Mouse (Mus musculus) limb, embryonic 12.5 days (tissue): ENCODE results near the gene Dapk2. TPM values are rescaled to one million over a fixed set of nuclear protein-coding genes. Genes with fewer than 3 reads are reported as not detected.

ENCODE experiments used
- ATAC-seq: fragments of 200-750 bp; cut with Nextera tagmentation; 2 replicates; pipeline ENCODE4 v1.8.0; 2017; ENCODE audit warnings: low read depth, moderate TSS enrichment; ENCODE audit not compliant: insufficient number of reproducible peaks, insufficient read depth, low FRiP score, low TSS enrichment
- H3K27ac ChIP-seq: fragments of 300-500 bp; sonication (generic); 2 replicates; pipeline ENCODE4 v1.5.1; 2016; ENCODE audit warnings: mild to moderate bottlenecking, moderate library complexity
- H3K27me3 ChIP-seq: fragments of 300-500 bp; sonication (generic); 2 replicates; pipeline ENCODE4 v1.6.1; 2016; ENCODE audit warnings: mild to moderate bottlenecking, moderate library complexity
- H3K36me3 ChIP-seq: fragments of 300-500 bp; sonication (generic); 2 replicates; pipeline ENCODE4 v1.6.1; 2016; ENCODE audit warnings: mild to moderate bottlenecking, moderate library complexity
- H3K4me1 ChIP-seq: fragments of 300-500 bp; sonication (generic); replicated peaks from 2 replicates; pipeline ENCODE4 v1.6.1; 2016
- H3K4me2 ChIP-seq: fragments of 300-500 bp; sonication (generic); 2 replicates; pipeline ENCODE4 v1.6.1; 2016; ENCODE audit warnings: mild to moderate bottlenecking, moderate library complexity
- H3K4me3 ChIP-seq: fragments of 300-500 bp; sonication (generic); replicated peaks from 2 replicates; pipeline ENCODE4 v1.5.1; 2016; ENCODE audit warnings: mild to moderate bottlenecking
- H3K9ac ChIP-seq: fragments of 300-500 bp; sonication (generic); replicated peaks from 2 replicates; pipeline ENCODE4 v1.6.1; 2016; ENCODE audit warnings: mild to moderate bottlenecking, moderate library complexity
- H3K9me3 ChIP-seq: fragments of 300-500 bp; sonication (generic); 2 replicates; pipeline ENCODE4 v1.6.1; 2016; ENCODE audit warnings: mild to moderate bottlenecking, moderate library complexity
- WGBS: fragments of 180-500 bp; shearing (Covaris S2); methylation state at CpG from one replicate; pipeline ENCODE4 v1.1.7; 2016; 5-methylcytosine and 5-hydroxymethylcytosine counted together
- polyA plus RNA-seq: library from polyadenylated mRNA; unstranded; fragments of >200 nt; fragmentation: Nextera tagmentation; extraction: Ambion mirVana; gene quantifications from 2 replicates; pipeline ENCODE4 v1.2.1, GENCODE M21; 2016

Gene Dapk2
- polyA plus RNA-seq, 1 experiment from 2014 or later = 5.2 TPM

- Histone ChIP-seq H3K36me3 (no peaks in the 10 kb centered on the region), H3K4me1 (peaks cover 24% of the 10 kb centered on the region), H3K27ac (peak overlapping the region; percentile 51; the same call in 1 of the 2 replicates), H3K9ac (no peak overlapping the region), H3K4me2 (no peak overlapping the region), H3K9me3 (no peaks in the 10 kb centered on the region), H3K27me3 (no peaks in the 10 kb centered on the region), H3K4me3 (no peak overlapping the region)
- WGBS = 72% methylated on average over 5 of the region's 5 CpGs
- ATAC-seq = no peak
These were observed 54.8 kb downstream of the Dapk2 start for GRCm38 (mm10) chr9:66212802-66213201.

DNA sequence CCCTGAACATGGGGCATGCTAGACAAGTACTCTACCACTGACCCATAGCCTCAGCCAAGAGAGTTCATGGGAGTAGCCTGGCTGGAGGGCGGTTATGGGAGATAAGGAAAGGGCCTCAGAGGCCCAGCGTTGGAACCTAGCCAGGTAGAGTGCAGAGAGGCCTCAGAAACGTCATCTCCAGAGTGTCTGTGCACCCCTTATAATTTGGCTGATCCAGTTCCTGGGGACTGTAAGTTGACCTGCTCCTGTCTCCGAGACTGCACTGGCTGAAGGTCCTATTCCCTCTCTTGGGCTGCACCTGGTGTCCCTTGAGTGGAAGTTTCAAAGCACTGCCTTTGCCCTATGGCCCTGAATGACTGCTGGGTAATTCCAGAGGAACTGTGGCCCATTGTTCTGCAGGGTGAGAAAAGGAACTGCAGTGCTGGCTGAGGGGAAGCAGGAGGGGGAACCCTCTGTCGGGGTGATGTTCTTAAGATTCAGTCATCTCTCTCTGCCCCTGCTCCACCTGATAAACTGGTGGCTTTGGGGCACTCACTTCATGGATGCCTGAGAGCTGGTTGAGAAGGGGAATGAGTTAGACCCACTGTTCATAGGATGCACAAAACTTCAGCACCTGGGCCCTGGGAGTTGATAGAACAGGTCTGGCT, 55.5 kb downstream of the Dapk2 start:
- H3K4me2 ChIP-seq = no peak overlapping the region
- H3K9me3 ChIP-seq = no peaks in the 10 kb centered on the region
- H3K27ac ChIP-seq = peak overlapping the region; percentile 51
- no peak overlapping the region for H3K9ac ChIP-seq
- 52% methylated on average over 5 of the region's 5 CpGs for WGBS
- H3K4me1 ChIP-seq = peaks cover 24% of the 10 kb centered on the region
- ATAC-seq = no peak; the same call in 1 of the 2 replicates
- H3K36me3 ChIP-seq = no peaks in the 10 kb centered on the region
- H3K4me3 ChIP-seq = no peak overlapping the region
- H3K27me3 ChIP-seq = no peaks in the 10 kb centered on the region

DNA sequence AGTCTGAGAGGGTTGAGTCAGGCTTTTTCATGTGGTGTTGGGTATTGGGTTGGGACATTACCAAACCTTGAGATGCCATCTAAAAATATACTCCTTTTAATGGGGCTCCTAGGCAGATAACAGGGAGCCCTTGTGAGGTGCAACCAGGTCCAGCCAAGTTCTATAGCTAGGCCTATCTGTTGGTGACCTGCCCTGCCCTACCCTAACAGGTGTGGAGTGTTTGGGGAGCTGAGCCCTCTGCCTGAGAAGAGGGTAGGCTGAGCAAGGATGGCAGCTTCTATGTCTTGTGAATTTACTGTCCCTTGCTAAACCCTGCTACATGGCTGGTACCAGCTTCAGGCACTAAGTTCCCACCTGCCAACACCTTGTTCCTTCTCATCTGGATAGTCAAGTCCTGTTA, 57.5 kb downstream of the Dapk2 start:
- Histone ChIP-seq H3K27ac (no peak overlapping the region), H3K9ac (no peak overlapping the region), H3K36me3 (no peaks in the 10 kb centered on the region), H3K27me3 (no peaks in the 10 kb centered on the region), H3K9me3 (no peaks in the 10 kb centered on the region), H3K4me3 (no peak overlapping the region), H3K4me2 (no peak overlapping the region), H3K4me1 (peaks cover 24% of the 10 kb centered on the region)
- ATAC-seq = no peak

- Histone ChIP-seq H3K9ac (no peak overlapping the region), H3K9me3 (no peaks in the 10 kb centered on the region), H3K27me3 (no peaks in the 10 kb centered on the region), H3K4me3 (no peak overlapping the region), H3K36me3 (no peaks in the 10 kb centered on the region), H3K4me1 (peaks cover 16% of the 10 kb centered on the region), H3K27ac (no peak overlapping the region), H3K4me2 (no peak overlapping the region)
- ATAC-seq = no peak
- 65% methylated on average over 4 of the region's 4 CpGs for WGBS
These were observed 59.9 kb downstream of the Dapk2 start for GRCm38 (mm10) chr9:66217970-66218369.

DNA sequence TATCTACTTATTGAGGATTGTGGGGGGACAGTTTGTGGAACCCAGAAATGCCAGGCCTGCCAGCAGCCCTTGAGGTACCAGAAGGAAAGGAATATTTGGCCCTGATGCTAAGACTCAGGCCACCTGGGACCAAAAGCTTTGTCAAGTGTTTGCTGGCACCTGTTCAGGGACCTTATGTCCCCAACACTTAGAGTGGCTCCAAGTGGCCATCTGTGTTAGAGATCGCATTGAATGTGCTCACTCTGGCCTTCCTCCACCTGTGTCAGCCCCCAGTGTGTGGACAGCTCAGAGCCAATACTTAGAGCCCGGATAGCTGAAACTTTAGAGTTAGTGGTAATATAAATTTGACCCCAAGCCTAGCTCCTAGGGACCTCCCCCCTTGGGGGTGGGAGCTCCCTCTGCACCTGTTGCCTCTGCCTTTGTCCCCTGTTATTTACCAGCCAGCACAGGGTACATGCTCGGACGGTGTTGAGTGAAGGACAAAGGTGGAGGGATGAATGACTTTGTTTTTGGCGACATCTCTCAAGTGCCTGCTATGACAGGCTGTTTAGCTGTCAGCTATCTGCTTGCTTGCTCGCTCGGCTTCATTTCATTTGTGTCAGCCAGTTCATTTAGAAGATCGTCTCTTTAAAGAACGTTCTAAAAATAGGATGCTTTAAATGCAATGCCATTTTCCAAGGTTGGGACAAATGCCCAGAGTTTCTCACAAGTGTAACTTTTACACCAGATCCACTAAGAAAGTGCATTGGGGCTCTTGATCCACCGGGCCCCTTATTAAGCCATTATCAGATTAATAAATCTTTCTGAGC, 61.1 kb downstream of the Dapk2 start:
- H3K9me3 ChIP-seq = no peaks in the 10 kb centered on the region
- no peak for ATAC-seq
- no peak overlapping the region for H3K9ac ChIP-seq
- H3K27ac ChIP-seq = no peak overlapping the region
- no peak overlapping the region for H3K4me2 ChIP-seq
- H3K4me3 ChIP-seq = no peak overlapping the region
- no peaks in the 10 kb centered on the region for H3K36me3 ChIP-seq
- H3K27me3 ChIP-seq = no peaks in the 10 kb centered on the region
- H3K4me1 ChIP-seq = peaks cover 7% of the 10 kb centered on the region; the same call in 1 of the 2 replicates
- 73% methylated on average over 10 of the region's 10 CpGs for WGBS

DNA sequence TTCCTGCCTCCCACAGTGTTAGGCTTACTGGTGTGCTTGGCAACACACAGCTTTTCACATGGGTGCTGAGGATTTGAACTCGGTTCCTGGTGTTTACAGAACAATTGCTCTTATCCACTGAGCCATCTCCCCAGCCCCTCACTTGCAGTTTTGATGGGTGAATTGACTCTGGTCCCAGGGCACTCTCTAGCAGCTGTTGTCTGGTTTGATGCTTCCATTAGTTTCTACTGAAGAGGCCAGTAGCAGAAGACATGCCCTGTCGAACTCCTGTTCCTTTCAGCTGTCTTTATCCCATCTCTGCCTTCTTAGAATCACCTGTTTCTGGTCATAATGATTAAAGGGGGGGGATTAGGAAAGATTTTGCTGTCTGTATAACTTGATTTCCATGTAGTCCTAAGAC, 65.8 kb downstream of the Dapk2 start:
- 70% methylated on average over 2 of the region's 2 CpGs for WGBS
- H3K36me3 ChIP-seq = no peaks in the 10 kb centered on the region
- no peak overlapping the region for H3K27ac ChIP-seq
- no peak for ATAC-seq
- H3K9ac ChIP-seq = no peak overlapping the region
- H3K9me3 ChIP-seq = no peaks in the 10 kb centered on the region
- no peaks in the 10 kb centered on the region; the same call in 1 of the 2 replicates for H3K4me1 ChIP-seq
- no peak overlapping the region for H3K4me3 ChIP-seq
- H3K27me3 ChIP-seq = no peaks in the 10 kb centered on the region
- H3K4me2 ChIP-seq = no peak overlapping the region

DNA sequence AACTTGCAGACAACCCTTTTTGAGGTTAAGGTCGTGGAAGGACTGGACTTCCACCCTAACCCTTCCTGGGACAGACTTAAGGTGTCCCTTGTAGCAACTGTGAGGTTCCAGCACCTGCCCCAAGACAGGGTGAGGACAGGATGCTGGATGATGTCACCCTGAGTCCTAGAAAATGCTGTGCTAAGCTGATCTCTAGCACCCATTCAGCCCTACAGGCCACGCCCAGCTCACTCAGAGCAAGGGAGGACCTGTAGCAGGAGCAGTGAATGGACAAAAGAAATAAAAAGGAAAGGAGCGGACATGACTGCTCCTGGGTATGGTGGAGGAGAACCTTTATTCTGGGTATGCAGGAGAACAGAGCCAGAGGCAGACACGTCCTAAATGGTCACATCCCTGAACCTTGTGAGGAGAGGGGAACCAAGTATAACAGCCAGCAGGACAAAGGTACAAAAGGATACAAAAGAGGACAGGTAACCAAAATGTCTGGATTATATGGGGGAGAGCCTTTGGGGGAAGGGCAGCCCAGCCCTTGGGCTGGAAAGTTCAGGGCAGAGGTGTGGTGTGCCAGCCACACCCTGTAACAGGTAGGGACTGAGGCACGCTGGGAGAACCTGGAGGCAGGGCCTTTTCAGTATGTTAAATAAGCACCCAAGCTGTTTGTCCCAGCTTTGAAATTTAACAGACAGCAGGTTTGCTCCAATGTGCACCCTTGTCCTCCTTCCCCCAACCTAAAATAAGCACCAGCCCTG, 67.9 kb downstream of the Dapk2 start:
- Histone ChIP-seq H3K27me3 (no peaks in the 10 kb centered on the region), H3K27ac (no peak overlapping the region), H3K36me3 (no peaks in the 10 kb centered on the region), H3K4me2 (no peak overlapping the region), H3K9me3 (no peaks in the 10 kb centered on the region), H3K4me1 (no peaks in the 10 kb centered on the region; the same call in 1 of the 2 replicates), H3K4me3 (no peak overlapping the region), H3K9ac (no peak overlapping the region)
- WGBS = 76% methylated on average over 5 of the region's 5 CpGs
- no peak for ATAC-seq

DNA sequence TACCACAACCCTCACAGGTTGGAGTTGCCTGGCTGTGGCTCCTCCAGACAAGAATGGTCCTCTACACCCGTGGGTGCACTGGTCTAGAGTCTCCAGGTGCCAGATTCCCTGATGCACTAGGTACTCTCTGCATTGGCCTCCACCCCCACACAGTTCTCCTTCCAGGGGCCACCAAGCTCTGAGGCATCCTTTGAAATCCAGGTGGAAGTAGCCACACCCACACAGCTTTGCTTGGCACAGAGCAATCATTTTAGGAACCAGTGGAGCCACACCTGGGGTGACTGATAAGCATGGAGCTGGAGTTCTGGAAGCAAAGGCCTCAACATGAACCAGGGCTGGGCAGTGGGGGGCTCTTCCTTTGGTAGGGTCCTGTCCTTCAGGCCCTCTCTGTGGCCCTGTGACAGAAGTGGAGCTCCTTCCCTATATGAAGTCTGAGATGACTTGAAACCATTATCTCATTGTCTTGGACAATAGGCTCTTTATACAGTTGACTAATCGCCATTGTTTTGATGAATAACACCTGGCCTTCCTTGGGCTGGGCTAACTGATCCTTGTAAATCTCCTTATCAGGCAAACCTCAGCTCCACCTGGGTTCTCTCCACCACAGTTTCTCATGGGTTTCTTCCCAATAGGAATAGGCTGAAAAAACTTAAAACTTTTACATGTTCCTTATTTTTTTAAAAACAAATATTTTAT, 70.6 kb downstream of the Dapk2 start:
- no peaks in the 10 kb centered on the region for H3K9me3 ChIP-seq
- H3K4me3 ChIP-seq = no peak overlapping the region
- H3K27ac ChIP-seq = no peak overlapping the region
- no peak for ATAC-seq
- no peak overlapping the region for H3K9ac ChIP-seq
- H3K4me1 ChIP-seq = no peaks in the 10 kb centered on the region; the same call in 1 of the 2 replicates
- H3K36me3 ChIP-seq = no peaks in the 10 kb centered on the region
- 61% methylated on average over 2 of the region's 2 CpGs for WGBS
- H3K27me3 ChIP-seq = no peaks in the 10 kb centered on the region
- H3K4me2 ChIP-seq = no peak overlapping the region

GRCm38 (mm10) chr9:66231820-66232479, 73.9 kb downstream of the Dapk2 start:
- Histone ChIP-seq H3K36me3 (no peaks in the 10 kb centered on the region), H3K4me2 (no peak overlapping the region), H3K4me3 (no peak overlapping the region), H3K27ac (no peak overlapping the region), H3K27me3 (no peaks in the 10 kb centered on the region), H3K9me3 (no peaks in the 10 kb centered on the region), H3K4me1 (no peaks in the 10 kb centered on the region), H3K9ac (no peak overlapping the region)
- WGBS = 69% methylated on average over 7 of the region's 7 CpGs
- ATAC-seq = no peak

DNA sequence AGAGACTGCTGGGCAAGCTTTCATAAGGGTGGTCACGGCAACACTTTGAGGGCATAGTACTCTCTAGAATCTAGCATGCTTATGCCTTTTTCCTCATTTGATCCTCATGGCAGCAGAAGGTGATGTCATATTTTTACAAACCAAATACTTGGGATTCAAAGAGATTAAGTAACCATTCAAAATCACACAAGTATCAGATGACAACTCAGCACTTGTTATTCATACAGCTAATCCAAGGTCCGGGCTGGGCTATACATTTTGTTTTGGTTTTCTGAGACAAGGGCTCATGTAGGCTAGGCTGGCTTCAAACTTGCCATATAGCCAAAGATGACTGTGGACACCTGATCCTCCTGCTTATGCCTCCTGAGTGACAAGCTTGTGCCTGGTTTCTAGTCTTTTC, 78.6 kb downstream of the Dapk2 start:
- Histone ChIP-seq H3K9me3 (no peaks in the 10 kb centered on the region), H3K4me2 (no peak overlapping the region), H3K9ac (no peak overlapping the region), H3K27me3 (no peaks in the 10 kb centered on the region), H3K36me3 (no peaks in the 10 kb centered on the region), H3K27ac (no peak overlapping the region), H3K4me1 (peaks cover 5% of the 10 kb centered on the region), H3K4me3 (no peak overlapping the region)
- no peak for ATAC-seq
- WGBS = 76% methylated on average over 2 of the region's 2 CpGs
